Mouse (Mus musculus) 416B (cell line): ENCODE results near the gene Cd40.

Source experiments
- DNase-seq: peaks from one replicate; pipeline ENCODE4 v3.0.0; 2011; ENCODE audit warnings: low read depth

Gene Cd40

DNA sequence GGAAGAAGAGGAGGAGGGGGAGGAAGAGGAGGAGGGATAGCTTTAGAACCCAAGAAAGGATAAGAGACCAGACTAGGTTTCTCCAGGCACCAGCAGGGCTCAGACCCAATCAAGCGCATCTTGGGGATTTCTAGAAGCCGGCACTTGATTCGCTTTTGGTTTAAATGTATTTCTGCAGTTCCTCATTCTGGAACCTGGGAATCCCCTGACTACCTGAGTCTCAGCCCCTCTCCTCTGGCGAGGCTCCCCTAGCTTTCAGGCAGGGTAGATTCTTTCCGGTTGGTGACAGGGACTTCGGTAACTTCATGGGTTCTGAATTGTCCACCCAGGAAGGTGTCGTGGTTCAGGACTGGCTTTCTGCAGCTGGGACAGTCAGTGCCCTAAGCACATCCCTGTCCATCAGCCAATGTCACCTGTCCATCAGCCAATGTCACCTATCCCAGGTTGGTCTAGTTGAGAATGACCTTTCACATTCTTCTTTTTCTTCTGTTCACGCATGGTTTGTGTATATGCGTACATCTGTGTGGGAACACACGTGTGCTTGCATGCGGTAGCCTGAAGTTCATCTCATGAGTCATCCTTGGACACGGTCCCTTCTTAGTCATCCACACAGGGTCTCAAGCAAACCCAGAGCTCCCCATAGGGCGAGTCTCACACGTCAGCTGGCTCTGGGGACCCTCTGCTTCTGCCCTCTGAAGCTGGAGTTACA lies 1.1 kb downstream of the Cd40 start:
- DNase-seq: no peak

DNA sequence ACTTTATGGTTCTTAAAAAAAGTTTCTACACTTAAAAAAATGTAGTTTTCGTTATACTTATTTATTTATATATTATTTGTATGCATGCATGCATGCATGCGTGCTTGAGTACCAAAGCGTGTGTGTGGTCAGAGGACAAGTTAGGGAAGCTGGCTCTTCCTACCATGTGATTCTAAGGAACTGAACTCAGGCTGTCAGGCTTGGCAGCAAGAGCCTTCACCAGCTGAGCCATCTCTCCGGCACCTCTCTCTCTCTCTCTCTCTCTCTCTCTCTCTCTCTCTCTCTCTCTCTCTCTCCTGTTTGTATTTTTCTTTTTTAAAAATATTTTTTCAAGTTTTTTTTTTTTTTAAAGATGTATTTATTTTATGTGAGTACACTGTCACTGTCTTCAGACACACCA lies 4.5 kb downstream of the Cd40 start:
- DNase-seq: no peak

DNA sequence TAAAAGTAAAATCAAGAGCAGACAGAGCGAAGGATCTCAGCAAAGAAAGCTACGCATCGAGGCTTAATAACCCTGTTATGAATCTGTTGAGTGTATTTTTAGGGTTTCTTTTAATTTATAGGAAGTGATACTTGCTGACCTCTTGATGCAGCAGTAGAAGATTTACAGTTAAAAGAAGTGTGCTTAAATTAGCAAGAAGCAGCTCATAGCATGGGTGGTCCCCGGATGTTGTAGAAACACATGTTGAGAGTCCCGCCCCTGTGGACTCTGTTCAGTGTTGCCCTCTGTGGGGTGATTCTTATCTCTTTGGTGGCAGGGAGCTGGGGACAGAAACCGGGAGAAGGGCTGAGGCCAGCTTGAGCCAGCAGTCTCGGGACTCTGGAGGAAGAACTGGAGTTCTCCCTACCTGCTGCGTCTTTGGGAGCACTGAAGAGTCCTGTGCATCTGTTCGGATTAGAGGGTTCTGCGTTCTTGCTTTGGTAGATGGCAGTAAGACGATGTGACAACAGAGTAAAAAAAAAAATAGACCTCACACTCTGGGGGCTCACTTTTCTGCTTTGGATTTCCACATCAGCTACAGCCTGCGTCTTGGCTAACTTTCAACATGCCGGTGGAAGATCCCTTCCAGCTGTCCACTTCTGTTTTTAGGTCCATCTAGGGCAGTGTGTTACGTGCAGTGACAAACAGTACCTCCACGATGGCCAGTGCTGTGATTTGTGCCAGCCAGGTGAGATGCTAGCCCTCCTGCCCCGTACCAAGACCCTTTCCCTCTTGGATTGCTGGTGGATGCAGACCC lies 6.4 kb downstream of the Cd40 start:
- no peak for DNase-seq

DNA sequence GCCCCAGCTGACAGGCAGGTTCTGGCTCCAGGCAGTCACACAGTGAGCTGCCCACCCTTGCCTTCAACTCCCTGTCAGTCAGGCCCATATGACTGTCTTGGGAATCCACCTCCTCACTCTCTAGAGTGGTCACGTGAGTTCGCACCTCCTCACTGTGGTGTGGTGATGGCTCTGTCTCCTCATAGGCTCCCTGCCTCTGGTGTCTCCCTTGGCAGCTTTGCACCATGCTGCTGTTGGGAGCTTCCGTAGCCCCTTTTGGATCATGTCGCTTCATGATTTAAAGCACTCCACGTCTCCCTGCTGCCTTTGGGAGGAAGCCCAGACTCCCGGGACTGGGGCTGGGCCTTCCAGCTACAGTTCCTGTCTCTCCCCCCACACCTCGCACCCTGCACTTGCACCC lies 9.1 kb downstream of the Cd40 start:
- DNase-seq: no peak

DNA sequence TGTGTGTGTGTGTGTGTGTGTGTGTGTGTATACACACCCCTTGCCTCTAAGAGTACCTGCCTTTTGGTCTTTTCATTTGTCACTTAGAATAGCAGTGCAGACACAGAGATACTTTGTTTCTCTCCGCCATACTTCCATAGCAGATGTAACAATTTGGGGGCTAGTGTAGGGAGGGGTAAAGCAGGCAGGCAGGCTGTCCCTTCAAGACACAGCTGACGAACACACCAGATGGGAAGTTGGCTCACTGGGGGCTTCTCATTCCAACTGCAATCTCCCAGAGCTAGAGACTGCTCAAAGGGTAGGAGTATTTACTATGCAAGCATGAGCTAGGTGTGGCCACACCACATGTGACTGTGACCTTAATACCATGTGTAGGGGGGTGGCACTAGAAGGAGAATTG lies 13.4 kb downstream of the Cd40 start:
- no peak for DNase-seq

DNA sequence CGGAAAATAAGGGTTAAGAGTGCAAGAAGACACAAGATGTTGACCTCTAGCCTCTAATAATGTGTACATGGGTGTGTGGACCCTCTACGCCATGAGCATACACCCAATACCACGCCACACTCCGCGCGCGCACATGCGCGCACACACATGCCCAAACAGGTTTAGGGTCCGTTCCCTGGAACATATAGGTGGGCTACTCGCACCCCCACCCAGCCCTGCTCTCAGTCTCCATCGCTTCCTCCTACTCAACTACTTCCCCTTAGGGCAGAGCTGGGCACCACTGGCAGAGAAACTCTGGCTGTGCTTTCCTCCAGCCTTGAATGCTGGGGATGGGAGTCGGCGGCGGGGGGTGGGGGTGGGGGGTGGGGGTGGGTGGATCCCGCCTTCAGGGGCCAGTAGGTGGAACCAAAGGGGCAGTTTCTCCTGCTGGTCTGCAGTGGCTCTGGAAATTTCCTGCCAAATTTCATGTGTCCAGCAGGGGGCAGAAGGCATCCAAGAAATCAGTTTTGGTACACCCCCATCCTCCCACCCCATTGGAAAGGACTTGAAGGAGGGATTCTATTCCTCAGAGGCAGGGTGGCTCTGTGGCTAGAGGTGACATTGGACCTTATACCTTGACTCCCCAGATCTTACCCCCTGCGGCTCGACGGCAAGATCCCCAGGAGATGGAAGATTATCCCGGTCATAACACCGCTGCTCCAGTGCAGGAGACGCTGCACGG lies 14.8 kb downstream of the Cd40 start:
- DNase-seq: peak; percentile 51

DNA sequence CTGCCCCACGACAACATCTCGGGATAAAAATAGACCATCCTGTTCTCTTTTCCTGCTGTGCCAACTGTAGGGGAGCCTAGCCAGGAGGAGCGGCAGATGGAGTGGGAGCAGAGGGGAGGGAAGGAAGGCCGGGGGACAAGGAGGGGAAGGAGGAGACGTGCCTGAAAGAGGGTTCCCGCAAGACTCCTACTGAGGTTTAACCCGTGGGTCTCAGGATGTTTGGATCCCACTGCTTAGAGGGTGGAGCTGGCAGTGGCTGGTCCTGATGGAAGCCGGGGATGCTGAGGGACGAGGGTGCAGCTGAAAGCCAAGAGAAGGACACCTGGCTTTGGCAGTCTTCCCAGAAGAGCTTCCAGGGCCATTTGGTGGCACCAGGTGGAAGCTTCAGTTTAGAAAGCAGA lies 18.0 kb downstream of the Cd40 start:
- no peak for DNase-seq

DNA sequence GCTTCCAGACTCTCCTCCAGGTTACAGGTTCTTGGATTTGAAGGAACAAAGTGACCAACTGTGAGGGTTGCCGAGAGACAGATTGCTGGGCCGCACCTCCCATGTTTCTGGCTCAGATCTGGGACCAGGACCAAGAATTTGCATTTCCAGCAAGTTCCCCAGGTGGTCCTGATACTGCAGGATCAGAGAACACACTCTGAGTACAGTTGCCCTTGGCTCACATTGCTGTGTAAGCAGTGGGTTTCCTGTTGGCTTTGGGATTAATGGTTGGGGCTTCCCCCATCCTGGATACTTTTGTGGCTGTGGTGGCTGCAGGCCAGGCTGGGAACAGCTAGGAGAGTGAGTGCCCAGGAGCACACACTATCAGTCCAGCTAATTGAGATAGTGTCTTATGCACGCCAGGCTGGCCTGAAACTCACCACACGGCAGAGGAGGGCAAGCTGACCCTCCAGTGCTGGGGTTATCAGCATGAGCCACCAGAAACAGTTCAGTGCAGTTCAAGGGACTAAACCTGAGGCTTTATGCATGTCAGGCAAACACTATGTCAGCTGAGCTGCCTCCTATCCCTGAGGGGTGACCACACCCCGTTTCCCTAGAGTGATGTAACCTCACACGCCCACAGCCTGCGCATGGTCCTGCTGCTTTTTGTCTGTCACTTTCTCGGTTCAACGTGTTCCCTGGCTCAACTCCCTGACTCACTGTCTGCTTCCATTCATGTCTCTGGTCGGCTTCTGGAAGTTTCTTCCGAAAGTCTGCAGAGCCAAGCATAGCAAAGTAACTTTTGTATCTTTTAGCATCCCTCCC lies 18.9 kb downstream of the Cd40 start:
- peak; percentile 12 for DNase-seq

DNA sequence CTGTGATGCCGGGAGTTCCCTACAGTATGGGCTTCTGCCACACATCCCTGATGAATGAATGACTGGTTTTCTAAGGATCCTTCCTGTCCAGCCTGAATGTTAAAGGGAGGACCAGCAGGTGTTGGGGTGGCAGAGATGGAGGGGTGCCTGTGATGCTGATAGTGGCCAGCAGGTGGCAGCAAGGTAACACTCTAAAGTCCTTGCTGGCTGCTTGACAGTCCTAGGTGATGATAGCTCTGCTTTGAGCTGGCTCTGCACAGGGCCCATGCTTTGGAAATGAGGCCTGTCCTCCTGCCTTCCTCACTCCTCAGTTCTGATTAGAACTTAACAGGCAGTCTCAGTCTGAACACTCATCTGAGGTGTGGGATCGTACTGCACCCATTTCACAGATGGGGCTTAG lies 19.5 kb downstream of the Cd40 start:
- DNase-seq: peak; percentile 67

DNA sequence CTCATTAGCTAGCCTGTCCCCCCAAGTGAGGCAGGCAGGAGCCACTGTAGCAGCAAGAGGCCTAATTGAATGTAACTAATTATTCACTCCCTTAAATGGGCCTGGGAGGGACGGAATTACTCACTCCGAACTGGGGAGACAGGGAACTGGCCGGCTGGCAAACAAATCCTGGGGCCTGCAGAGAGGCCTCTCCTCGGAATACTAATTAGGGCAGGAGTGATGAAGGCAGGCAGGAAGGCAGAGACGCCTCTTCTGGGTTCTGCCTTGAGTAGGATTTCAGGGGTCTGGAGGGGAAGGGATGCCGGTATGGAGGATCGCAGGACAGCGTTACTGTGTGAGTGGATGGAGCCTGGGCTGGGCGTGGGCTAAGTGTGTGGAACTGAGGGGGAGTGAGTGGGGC lies 21.6 kb downstream of the Cd40 start:
- no peak for DNase-seq

DNA sequence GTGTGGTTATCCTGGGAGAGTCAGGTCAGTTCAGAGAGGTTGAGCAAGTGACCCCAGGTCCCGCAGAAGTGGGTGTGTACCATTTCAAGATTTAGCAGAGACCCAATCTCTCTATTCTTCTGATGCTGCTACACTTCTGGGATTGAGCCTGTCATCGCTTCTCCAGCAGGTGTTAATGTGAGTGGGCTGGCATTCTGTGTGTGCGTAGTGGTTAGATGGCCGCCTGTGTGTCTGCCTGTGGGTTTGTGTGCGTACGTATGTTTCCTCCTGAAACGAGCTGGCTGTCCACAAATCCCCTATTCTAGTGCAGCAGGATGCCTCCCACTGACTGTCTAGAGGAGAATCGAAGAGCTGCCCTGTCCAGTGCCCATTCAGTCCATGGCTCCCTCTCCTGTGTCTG lies 22.6 kb downstream of the Cd40 start:
- peak; percentile 8 for DNase-seq

DNA sequence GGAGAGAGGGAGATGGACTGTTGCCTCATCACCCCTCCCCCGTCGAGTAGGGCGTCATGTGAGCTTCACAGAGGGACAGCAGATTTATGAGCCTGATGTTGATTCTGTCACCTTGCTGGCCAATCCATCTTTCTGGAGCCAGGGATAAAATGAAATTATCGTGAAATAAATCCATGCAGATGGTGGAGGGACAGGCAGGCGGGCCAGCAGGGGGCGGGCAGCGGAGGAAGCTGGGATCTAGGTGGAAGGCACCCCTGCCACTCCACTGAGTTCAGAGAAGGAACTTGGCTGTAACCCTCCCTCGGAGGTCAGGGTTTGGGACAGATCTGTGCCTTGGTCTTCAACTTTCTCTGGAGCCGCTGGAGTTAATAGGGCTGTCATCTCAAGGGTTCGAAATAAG lies 23.2 kb downstream of the Cd40 start:
- DNase-seq: peak; percentile 6

DNA sequence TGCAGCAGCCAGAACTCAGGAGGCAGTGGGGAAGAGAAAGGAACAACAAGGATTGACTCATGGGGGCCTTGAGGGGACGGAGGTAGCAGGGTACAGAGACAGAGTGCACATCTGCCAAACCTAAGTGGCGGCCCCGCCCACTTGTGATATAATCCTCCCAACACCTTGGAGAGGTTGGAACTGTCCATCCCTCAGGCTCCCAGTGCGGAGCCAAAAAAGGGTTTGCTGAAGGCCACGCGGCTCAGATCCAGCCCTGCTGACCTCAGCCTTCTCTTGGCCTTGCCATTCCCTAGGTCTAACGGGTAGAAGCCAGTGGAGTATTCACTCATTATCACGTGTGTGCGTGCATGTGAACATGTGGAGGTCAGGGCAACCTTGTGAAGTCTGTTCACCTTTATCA lies 25.2 kb downstream of the Cd40 start:
- DNase-seq: no peak

DNA sequence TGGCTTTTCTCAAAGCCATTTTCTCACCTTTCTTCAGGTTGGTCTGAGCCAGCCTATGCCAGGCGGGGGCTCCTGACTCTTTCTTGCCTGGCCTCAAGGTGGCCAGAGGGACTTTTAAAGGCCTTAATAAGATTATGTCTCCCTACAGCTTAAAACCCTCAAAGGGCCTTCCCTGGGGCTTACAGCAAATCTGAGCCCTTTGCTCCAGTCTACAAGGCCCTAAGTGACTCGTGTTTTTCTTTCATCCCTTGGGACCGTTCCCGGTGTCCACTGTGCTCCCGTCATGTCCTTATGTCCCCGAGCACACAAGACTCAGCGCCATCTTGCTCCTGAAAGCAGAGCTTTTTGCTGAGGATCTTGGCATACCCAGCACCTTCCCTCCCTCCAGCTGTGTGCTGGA lies 25.8 kb downstream of the Cd40 start:
- no peak for DNase-seq

DNA sequence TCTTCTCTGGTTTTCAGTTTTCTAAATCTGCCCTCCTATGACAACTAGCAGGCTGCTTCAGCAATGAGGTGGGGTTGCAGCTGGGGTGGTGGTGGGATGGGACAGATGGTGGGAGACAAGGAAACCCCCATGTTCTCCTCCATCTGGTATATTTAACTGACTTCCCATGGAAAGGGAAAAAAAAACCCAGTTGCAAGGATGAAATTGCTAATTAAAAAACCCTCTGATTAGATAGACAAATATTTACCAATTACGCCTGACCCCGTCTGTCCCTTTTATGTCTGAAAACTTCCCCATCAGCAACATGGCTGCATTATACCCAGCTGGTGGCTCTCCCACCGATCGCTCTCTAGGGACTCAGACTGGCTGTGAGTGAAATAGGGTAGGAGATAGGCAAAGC lies 31.2 kb downstream of the Cd40 start:
- DNase-seq: no peak

DNA sequence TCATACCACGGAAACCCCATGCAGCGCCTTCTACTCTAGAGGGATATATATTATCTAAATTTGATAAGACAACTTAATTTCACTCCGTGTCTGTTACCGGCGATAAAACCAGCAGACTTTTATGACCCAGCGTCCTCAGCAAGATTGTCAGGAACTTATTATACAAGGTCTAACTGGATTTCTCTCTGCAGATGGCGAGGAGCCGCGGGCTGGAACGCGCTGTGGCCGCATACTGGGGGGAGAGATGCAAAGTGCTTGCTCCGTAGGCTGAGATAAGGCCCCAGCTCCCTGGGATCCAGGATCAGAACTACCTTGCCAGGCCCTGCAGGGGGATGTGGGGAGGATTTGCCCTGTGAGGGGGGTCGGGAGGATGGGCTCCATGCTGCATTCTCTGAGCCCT lies 34.0 kb downstream of the Cd40 start:
- DNase-seq: no peak

DNA sequence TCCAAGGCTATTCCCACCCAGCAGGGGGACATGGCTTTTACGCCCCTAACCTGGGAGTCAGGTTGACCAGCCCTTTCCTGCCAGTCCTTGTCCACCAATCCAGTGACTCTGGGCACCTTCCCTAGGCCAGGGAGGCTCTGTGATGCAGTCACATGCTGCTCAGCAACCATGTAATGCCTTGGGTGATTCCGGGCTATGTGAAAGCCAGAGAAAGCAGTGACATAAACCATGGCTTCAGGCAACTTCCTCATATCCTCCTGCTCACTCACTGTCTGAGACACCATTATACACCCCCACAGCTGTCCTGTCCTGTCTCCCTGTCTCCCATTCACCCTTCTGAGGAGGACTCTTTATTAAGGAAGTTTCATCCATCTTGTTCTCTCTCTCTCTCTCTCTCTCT lies 35.2 kb downstream of the Cd40 start, which contains the start of gene 1700025C18Rik:
Gene 1700025C18Rik (minus strand): TSS at position 101 of the 400 bp plus-strand sequence.
- DNase-seq: no peak

DNA sequence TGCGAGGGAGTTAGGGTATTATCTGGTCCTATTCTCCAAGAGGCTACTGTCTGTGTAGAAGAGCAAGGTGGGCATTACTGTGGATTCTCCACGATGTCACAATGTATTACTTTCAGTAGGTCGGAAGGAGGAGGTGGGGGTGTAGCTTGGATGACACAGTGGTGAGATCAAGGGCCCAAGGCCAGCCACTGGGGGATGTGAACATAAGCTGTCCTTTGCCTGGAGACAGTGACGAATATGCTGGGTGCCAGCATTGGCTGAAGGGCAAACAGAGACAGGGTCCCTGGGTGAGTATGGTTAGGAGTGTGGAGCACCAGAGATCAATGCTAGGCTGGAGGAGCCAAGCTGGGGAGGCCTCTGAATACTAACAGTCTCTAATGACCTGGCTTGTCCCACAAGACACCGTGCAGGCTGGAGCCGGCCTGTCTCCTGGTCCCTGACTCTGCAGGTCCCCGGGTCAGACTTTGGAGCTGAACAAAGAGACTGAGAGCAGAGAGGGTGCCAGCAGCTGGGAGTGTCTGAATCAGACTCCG lies 36.1 kb downstream of the Cd40 start:
- no peak for DNase-seq

DNA sequence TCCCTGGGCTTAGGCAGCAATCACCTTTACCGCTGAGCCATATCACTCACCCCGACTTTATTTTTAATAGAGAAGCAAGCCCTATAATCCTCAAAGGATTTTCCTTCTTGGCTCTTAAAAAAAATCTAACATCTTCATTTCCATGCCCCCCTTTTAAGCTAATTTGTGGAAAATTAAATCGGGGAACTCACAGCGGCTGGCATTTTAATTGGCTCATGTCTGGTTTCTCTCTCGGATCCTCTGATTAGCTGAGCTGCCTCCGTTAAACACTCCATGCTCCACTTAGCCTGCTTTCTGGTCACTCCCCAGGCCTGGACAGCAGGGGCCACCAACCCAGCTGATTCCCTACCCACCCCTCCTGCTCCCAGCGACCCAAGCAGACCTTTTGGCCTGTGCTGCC lies 37.0 kb downstream of the Cd40 start:
- DNase-seq: no peak

DNA sequence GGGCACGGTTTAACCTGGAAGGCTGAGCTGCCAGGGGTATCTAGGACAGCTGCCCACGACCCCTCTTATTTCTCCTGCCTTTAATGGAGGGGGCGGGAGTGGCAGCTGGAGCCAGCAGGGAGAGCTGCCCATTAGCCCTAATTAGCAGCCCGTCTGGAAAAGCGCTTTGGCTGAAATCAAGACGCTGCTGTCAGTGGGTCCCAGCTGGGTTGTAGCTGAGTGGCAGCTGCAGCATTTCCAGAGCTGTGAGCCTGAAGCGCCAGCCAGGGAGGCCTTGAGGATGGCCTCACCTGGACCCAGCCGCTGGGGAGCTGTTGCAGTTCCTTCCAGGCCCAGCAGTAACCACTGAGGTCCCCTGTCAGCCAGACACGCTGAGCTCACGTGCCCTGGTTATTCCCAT lies 40.9 kb downstream of the Cd40 start:
- no peak for DNase-seq

DNA sequence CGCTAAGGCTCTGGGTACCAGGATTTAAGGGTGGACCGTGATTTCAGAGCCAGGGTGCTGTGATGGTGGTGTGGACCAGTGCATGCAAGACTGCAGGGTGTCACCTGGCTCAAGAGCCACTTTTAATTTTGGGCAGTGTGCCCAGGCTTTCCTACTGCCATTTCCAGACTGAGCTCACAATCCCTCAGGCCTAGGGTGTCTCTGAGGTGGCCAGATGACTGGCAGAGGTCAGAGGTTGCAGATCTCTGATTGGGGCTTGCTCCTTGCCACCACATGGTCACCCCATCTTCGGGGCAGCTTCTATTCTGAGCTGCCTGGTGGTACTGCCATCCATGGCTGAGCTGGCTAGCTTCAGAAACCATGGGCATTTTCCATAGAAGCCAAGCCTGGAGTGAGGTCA lies 43.4 kb downstream of the Cd40 start:
- no peak for DNase-seq

DNA sequence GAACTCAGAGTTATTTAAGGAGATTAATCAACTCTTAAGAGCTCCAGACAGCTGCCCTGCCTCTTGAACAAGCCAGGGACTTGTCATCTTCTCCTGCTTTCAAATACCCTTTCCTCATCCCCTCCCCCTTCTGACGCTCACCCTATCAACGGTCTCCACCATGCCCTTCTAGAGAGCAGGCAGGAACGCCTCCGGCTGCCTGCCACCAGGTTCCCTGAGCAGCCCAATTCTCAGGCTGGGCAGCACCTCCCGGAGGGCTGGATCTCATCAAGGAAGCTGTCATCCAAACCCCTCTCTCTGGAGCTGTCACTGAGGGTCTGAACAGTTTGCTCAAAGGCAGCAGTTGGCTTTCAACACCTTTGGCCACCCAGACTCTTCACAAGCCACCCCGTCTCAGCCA lies 45.3 kb downstream of the Cd40 start:
- no peak for DNase-seq
